Mouse (Mus musculus): ENCODE results near the gene Gsdma3. TPM values are rescaled to one million over a fixed set of nuclear protein-coding genes. Genes with fewer than 3 reads are reported as not detected.

Gsdma3 gene
- polyA plus RNA-seq, 1 experiment = not detected

DNA sequence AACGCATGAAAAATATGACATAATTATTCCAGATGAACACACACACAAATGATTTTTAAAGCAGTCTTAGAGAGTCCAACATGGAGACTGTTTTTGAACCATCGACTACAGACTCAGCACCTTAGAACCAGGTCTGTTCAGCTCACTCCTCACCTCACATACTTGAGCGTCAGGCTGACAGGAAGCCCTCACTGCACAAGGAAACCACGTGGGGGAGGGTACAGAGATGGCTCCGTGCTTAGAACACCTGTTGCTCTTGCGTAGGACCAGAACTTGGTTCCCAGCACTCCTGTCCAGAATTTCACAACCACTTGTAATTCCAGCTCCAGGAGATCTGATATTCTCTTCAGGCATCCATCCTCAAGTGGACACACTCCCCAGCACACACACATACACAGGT lies 31.1 kb upstream of the Gsdma3 start:
- H3K4me2 ChIP-seq (ENCODE audit: low read depth) = no peak overlapping the region

DNA sequence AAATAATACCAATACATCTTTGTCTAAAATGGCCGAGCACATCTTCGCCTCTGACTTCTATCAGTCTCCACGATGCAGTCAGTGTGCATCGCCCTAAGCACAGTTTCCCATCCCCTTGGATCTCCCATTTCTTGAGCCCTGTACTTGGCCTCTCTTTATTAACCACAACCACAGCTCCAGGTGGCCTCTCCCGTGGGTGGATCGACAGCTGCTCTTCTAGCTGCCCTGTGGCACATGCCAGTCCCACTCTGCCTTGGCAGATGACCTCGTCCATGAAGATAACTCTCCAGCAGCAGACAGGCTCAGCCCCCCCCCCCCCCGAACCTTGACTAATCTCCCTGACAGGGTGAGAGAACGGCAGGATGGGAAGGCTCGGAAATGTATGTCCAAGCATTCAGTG lies 30.7 kb upstream of the Gsdma3 start:
- H3K4me2 ChIP-seq (ENCODE audit: low read depth) = no peak overlapping the region
- no peak overlapping the region for H3ac ChIP-seq (ENCODE audit: control insufficient read depth, insufficient read length)
- H3K79me2 ChIP-seq (ENCODE audit: control insufficient read depth, insufficient read depth) = no peaks in the 10 kb centered on the region
- no peak overlapping the region for H3K4me3 ChIP-seq
- H3K36me3 ChIP-seq (ENCODE audit: control insufficient read depth, insufficient read depth) = no peaks in the 10 kb centered on the region
- TF ChIP-seq CEBPB (IDR thresholded peaks at IDR 0.05; ENCODE audit: insufficient read depth, poor library complexity, severe bottlenecking) (no peak), POLR2A (IDR thresholded peaks at IDR 0.05; ENCODE audit: insufficient read length, low read depth) (no peak), TCF12 (IDR thresholded peaks at IDR 0.05; ENCODE audit: insufficient read depth, poor library complexity, severe bottlenecking) (peak; percentile 86), MYOG (IDR thresholded peaks at IDR 0.05; ENCODE audit: control insufficient read depth in 1 of 3, insufficient read depth in 1 of 3, insufficient read length in 2 of 3, low read depth in 2 of 3) (peak; percentile 89 to 99 (median 96)), REST (IDR thresholded peaks at IDR 0.05; ENCODE audit: insufficient read depth, insufficient read length) (no peak), POLR2AphosphoS2 (IDR thresholded peaks at IDR 0.05; ENCODE audit: insufficient read length, low read depth) (no peak), MAX (IDR thresholded peaks at IDR 0.05; ENCODE audit: low read depth) (no peak), SRF (IDR thresholded peaks at IDR 0.05; ENCODE audit: control insufficient read depth, insufficient read length, low read depth) (no peak), E2F4 (IDR thresholded peaks at IDR 0.05; ENCODE audit: insufficient read depth) (no peak), TCF3 (IDR thresholded peaks at IDR 0.05; ENCODE audit: insufficient read length, low read depth) (peak; percentile 93), USF1 (IDR thresholded peaks at IDR 0.05; ENCODE audit: low read depth) (no peak), MYOD1 (IDR thresholded peaks at IDR 0.05; ENCODE audit: control insufficient read depth in 1 of 3, insufficient read length in 2 of 3, low read depth in 2 of 3) (peak; percentile 73 to 98 (median 95))
- H3K27me3 ChIP-seq (ENCODE audit: control insufficient read depth, insufficient read depth, insufficient read length) = peaks cover 51% of the 10 kb centered on the region

More for the DNA sequence above, 31.1 kb upstream of the Gsdma3 start:
- Histone ChIP-seq H3K79me2 (ENCODE audit: control insufficient read depth, insufficient read depth) (no peaks in the 10 kb centered on the region), H3K27me3 (ENCODE audit: control insufficient read depth, insufficient read depth, insufficient read length) (peaks cover 47% of the 10 kb centered on the region), H3K36me3 (ENCODE audit: control insufficient read depth, insufficient read depth) (no peaks in the 10 kb centered on the region), H3ac (ENCODE audit: control insufficient read depth, insufficient read length) (no peak overlapping the region), H3K4me3 (no peak overlapping the region)
- TF ChIP-seq SRF (IDR thresholded peaks at IDR 0.05; ENCODE audit: control insufficient read depth, insufficient read length, low read depth) (no peak), MYOD1 (IDR thresholded peaks at IDR 0.05; ENCODE audit: control insufficient read depth in 1 of 3, insufficient read length in 2 of 3, low read depth in 2 of 3) (peak in 2 of 3 experiments; percentile 9 to 47), MYOG (IDR thresholded peaks at IDR 0.05; ENCODE audit: control insufficient read depth in 1 of 3, insufficient read depth in 1 of 3, insufficient read length in 2 of 3, low read depth in 2 of 3) (peak in 1 of 3 experiments; percentile 28)

DNA sequence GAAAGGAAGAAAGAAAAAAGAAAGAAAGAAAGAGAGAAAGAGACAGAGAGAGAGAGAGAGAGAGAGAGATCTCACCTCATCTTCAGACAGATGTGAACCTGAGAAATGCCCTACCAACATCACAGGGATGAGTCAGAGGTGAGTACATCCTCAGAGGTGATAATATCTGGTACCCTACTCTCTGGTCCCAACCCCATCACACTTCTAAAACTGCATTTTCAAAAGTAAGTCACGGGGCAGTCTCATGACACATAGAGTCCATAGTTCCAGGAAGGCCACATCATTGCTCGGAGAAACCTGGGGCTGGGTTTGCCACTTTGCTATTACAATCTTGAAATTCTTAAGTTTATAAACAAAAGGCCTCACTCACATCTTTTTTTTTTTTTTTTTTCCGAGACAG lies 30.2 kb upstream of the Gsdma3 start:
- H3K4me2 ChIP-seq (ENCODE audit: low read depth) = no peak overlapping the region
- TF ChIP-seq REST (IDR thresholded peaks at IDR 0.05; ENCODE audit: insufficient read depth, insufficient read length) = no peak
- H3K27me3 ChIP-seq (ENCODE audit: control insufficient read depth, insufficient read depth, insufficient read length) = peaks cover 52% of the 10 kb centered on the region
- no peaks in the 10 kb centered on the region for H3K36me3 ChIP-seq (ENCODE audit: control insufficient read depth, insufficient read depth)
- H3K4me3 ChIP-seq = no peak overlapping the region
- H3ac ChIP-seq (ENCODE audit: control insufficient read depth, insufficient read length) = no peak overlapping the region
- no peaks in the 10 kb centered on the region for H3K79me2 ChIP-seq (ENCODE audit: control insufficient read depth, insufficient read depth)

DNA sequence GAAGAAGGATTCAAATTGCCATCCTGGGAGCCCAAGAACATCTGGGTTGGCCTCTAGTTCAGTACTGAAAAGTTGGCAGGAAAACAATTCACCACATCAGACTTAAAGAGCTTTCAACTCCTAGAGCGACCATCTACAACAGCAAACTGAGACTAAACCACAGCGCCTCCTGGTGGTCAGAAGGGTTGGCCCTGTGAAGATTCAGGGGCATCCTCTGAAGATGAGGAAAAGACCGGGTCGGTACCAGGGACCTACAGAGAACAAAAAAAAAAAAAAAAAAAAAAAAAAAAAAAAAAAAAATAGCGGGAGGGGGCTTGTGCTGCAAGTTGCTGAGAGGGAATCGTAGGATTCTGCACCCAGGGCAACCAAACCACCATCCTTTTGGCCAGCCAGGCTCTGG lies 28.8 kb upstream of the Gsdma3 start:
- peaks cover 58% of the 10 kb centered on the region for H3K27me3 ChIP-seq (ENCODE audit: control insufficient read depth, insufficient read depth, insufficient read length)
- H3K79me2 ChIP-seq (ENCODE audit: control insufficient read depth, insufficient read depth) = no peaks in the 10 kb centered on the region
- H3K36me3 ChIP-seq (ENCODE audit: control insufficient read depth, insufficient read depth) = no peaks in the 10 kb centered on the region
- H3K4me2 ChIP-seq (ENCODE audit: low read depth) = no peak overlapping the region
- TF ChIP-seq TCF3 (IDR thresholded peaks at IDR 0.05; ENCODE audit: insufficient read length, low read depth) (no peak), POLR2A (IDR thresholded peaks at IDR 0.05; ENCODE audit: insufficient read length, low read depth) (no peak), MYOG (IDR thresholded peaks at IDR 0.05; ENCODE audit: control insufficient read depth in 1 of 3, insufficient read depth in 1 of 3, insufficient read length in 2 of 3, low read depth in 2 of 3) (no peak), TCF12 (IDR thresholded peaks at IDR 0.05; ENCODE audit: insufficient read depth, poor library complexity, severe bottlenecking) (no peak), SRF (IDR thresholded peaks at IDR 0.05; ENCODE audit: control insufficient read depth, insufficient read length, low read depth) (no peak), USF1 (IDR thresholded peaks at IDR 0.05; ENCODE audit: low read depth) (no peak), POLR2AphosphoS2 (IDR thresholded peaks at IDR 0.05; ENCODE audit: insufficient read length, low read depth) (no peak), REST (IDR thresholded peaks at IDR 0.05; ENCODE audit: insufficient read depth, insufficient read length) (no peak), MYOD1 (IDR thresholded peaks at IDR 0.05; ENCODE audit: control insufficient read depth in 1 of 3, insufficient read length in 2 of 3, low read depth in 2 of 3) (no peak), E2F4 (IDR thresholded peaks at IDR 0.05; ENCODE audit: insufficient read depth) (no peak), CEBPB (IDR thresholded peaks at IDR 0.05; ENCODE audit: insufficient read depth, poor library complexity, severe bottlenecking) (no peak), MAX (IDR thresholded peaks at IDR 0.05; ENCODE audit: low read depth) (no peak)
- no peak overlapping the region for H3ac ChIP-seq (ENCODE audit: control insufficient read depth, insufficient read length)
- no peak overlapping the region for H3K4me3 ChIP-seq

DNA sequence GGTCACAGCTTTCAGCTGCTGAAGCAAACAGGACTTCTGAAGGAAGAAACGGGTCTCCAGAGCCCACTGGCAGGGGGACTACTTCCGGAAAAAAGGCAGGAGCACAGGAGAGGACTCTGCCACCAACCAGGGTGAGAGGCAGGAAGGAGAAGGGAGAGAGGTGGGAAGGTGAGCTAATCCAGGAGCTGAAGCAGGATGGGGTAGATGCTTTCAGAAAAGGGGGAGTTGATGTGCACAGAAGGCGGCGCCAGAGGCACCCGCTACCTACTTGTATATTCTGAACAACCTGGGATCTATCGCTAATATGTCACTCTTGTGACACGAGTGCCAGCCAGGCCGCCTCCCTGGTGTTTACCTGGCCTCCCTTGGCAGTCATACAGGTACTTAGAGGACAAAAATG lies 28.2 kb upstream of the Gsdma3 start, which contains the start of gene Lrrc3c:
Gene Lrrc3c (plus strand): TSS at position 301 of the 400 bp plus-strand sequence.
- Histone ChIP-seq H3K27me3 (ENCODE audit: control insufficient read depth, insufficient read depth, insufficient read length) (peaks cover 59% of the 10 kb centered on the region), H3K4me2 (ENCODE audit: low read depth) (no peak within 1 kb of the TSS), H3K4me3 (no peak within 1 kb of the TSS)

More for the DNA sequence above, 28.2 kb upstream of the Gsdma3 start, which contains the start of gene Lrrc3c:
- TF ChIP-seq USF1 (IDR thresholded peaks at IDR 0.05; ENCODE audit: low read depth) (no peak), TCF12 (IDR thresholded peaks at IDR 0.05; ENCODE audit: insufficient read depth, poor library complexity, severe bottlenecking) (no peak), MYOG (IDR thresholded peaks at IDR 0.05; ENCODE audit: control insufficient read depth in 1 of 3, insufficient read depth in 1 of 3, insufficient read length in 2 of 3, low read depth in 2 of 3) (no peak), POLR2AphosphoS2 (IDR thresholded peaks at IDR 0.05; ENCODE audit: insufficient read length, low read depth) (no peak), CEBPB (IDR thresholded peaks at IDR 0.05; ENCODE audit: insufficient read depth, poor library complexity, severe bottlenecking) (no peak), MYOD1 (IDR thresholded peaks at IDR 0.05; ENCODE audit: control insufficient read depth in 1 of 3, insufficient read length in 2 of 3, low read depth in 2 of 3) (no peak)
- H3ac ChIP-seq (ENCODE audit: control insufficient read depth, insufficient read length) = no peak within 1 kb of the TSS
- no peaks in the 10 kb centered on the region for H3K79me2 ChIP-seq (ENCODE audit: control insufficient read depth, insufficient read depth)
- no peaks in the 10 kb centered on the region for H3K36me3 ChIP-seq (ENCODE audit: control insufficient read depth, insufficient read depth)

All from myocyte (in vitro differentiated cells).